Mouse (Mus musculus) small intestine, adult 2 months (tissue): ENCODE measurements at regions not wholly inside any gene's neighbourhood (a gene's known extent, or its start where the extent isn't known, plus 50 kb on each side); places are given as distances from the start of the nearest gene placed in this dataset.

Experiments
- H3K27ac ChIP-seq: fragments of 200-500 bp; 2 replicates; pipeline ENCODE4 v1.5.1; 2012; ENCODE audit warnings: low read depth, low read length, control low read depth, inconsistent platforms; ENCODE audit not compliant: insufficient read depth
- H3K27me3 ChIP-seq: fragments of 200-500 bp; 2 replicates; pipeline ENCODE4 v1.6.1; 2012; ENCODE audit warnings: mild to moderate bottlenecking, moderate library complexity, low read length, inconsistent platforms; ENCODE audit not compliant: control insufficient read depth, insufficient read depth
- H3K36me3 ChIP-seq: fragments of 200-500 bp; 2 replicates; pipeline ENCODE4 v1.6.1; 2012; ENCODE audit warnings: mild to moderate bottlenecking, low read length, control low read depth, inconsistent platforms; ENCODE audit not compliant: control insufficient read depth, insufficient read depth
- H3K4me1 ChIP-seq: fragments of 200-500 bp; 2 replicates; pipeline ENCODE4 v1.6.1; 2012; ENCODE audit warnings: low read length, inconsistent platforms, mixed read lengths; ENCODE audit not compliant: control insufficient read depth, insufficient read depth, insufficient read length
- H3K4me3 ChIP-seq: fragments of 200-500 bp; 2 replicates; pipeline ENCODE4 v1.5.1; 2012; ENCODE audit warnings: low read depth, mild to moderate bottlenecking, control low read depth, inconsistent platforms, low read length, moderate library complexity
- CTCF ChIP-seq: fragments of 200-500 bp; IDR thresholded peaks from 2 replicates; pipeline ENCODE4 v1.5.1; 2012; ENCODE audit warnings: low read depth, mild to moderate bottlenecking, control low read depth, inconsistent platforms, low read length, moderate library complexity, mixed read lengths; ENCODE audit not compliant: insufficient replicate concordance, insufficient read length; ENCODE audit errors: extremely low read depth
- POLR2A ChIP-seq: fragments of 200-500 bp; IDR thresholded peaks from 2 replicates; pipeline ENCODE4 v1.6.1; 2012; ENCODE audit warnings: low read depth, mild to moderate bottlenecking, control low read depth, inconsistent platforms, low read length, moderate library complexity
- WGBS: fragments of 180-500 bp; shearing (Covaris S2); methylation state at CpG from one replicate; pipeline ENCODE4 v1.1.7; 2018; 5-methylcytosine and 5-hydroxymethylcytosine counted together

GRCm38 (mm10) chr8:127894284-127894683, 464.1 kb upstream of the Nrp1 start:
- Histone ChIP-seq H3K4me1 (no peaks in the 10 kb centered on the region), H3K36me3 (no peaks in the 10 kb centered on the region), H3K27ac (no peak overlapping the region), H3K27me3 (no peaks in the 10 kb centered on the region; the same call in 1 of the 2 replicates), H3K4me3 (no peak overlapping the region)
- TF ChIP-seq POLR2A (no peak), CTCF (no peak)

- no peak overlapping the region for H3K4me3 ChIP-seq
- no peaks in the 10 kb centered on the region for H3K36me3 ChIP-seq
- H3K27me3 ChIP-seq, result no peaks in the 10 kb centered on the region
- WGBS, result 39% methylated on average over 5 of the region's 5 CpGs
- no peaks in the 10 kb centered on the region for H3K4me1 ChIP-seq
- TF ChIP-seq CTCF (no peak), POLR2A (no peak)
- no peak overlapping the region for H3K27ac ChIP-seq
These were observed 450.0 kb upstream of the Nrp1 start for GRCm38 (mm10) chr8:127908436-127908835.

GRCm38 (mm10) chr8:127909580-127909979, 448.8 kb upstream of the Nrp1 start:
- no peaks in the 10 kb centered on the region for H3K4me1 ChIP-seq
- no peaks in the 10 kb centered on the region for H3K27me3 ChIP-seq
- WGBS, result 42% methylated on average over 2 of the region's 2 CpGs
- no peaks in the 10 kb centered on the region for H3K36me3 ChIP-seq
- H3K4me3 ChIP-seq, result no peak overlapping the region
- TF ChIP-seq CTCF (no peak), POLR2A (no peak)
- no peak overlapping the region for H3K27ac ChIP-seq

- 63% methylated on average over 3 of the region's 3 CpGs for WGBS
These were observed 444.3 kb upstream of the Nrp1 start for GRCm38 (mm10) chr8:127914086-127914485.

GRCm38 (mm10) chr8:127914914-127915313, 443.5 kb upstream of the Nrp1 start:
- TF ChIP-seq CTCF, result no peak
- no peak for TF ChIP-seq POLR2A
- WGBS, result 59% methylated on average over 2 of the region's 2 CpGs

More at GRCm38 (mm10) chr8:127914086-127914485, 444.3 kb upstream of the Nrp1 start:
- no peaks in the 10 kb centered on the region for H3K27me3 ChIP-seq
- no peak overlapping the region for H3K27ac ChIP-seq
- TF ChIP-seq POLR2A (no peak), CTCF (no peak)
- no peaks in the 10 kb centered on the region for H3K36me3 ChIP-seq
- no peaks in the 10 kb centered on the region for H3K4me1 ChIP-seq
- H3K4me3 ChIP-seq, result no peak overlapping the region

GRCm38 (mm10) chr8:127915591-127916028, 442.8 kb upstream of the Nrp1 start:
- 60% methylated on average over 2 of the region's 2 CpGs for WGBS

More at GRCm38 (mm10) chr8:127914914-127915313, 443.5 kb upstream of the Nrp1 start:
- Histone ChIP-seq H3K27me3 (no peaks in the 10 kb centered on the region), H3K36me3 (no peaks in the 10 kb centered on the region), H3K27ac (no peak overlapping the region), H3K4me1 (no peaks in the 10 kb centered on the region), H3K4me3 (no peak overlapping the region)

GRCm38 (mm10) chr8:127921925-127922324, 436.5 kb upstream of the Nrp1 start:
- TF ChIP-seq POLR2A (no peak), CTCF (no peak)
- Histone ChIP-seq H3K36me3 (no peaks in the 10 kb centered on the region), H3K4me1 (no peaks in the 10 kb centered on the region), H3K4me3 (no peak overlapping the region), H3K27ac (no peak overlapping the region), H3K27me3 (no peaks in the 10 kb centered on the region)
- WGBS, result 84% methylated on average over 1 of the region's 1 CpGs

More at GRCm38 (mm10) chr8:127915591-127916028, 442.8 kb upstream of the Nrp1 start:
- H3K4me1 ChIP-seq, result no peaks in the 10 kb centered on the region
- no peak overlapping the region for H3K27ac ChIP-seq
- TF ChIP-seq POLR2A (no peak), CTCF (no peak)
- H3K36me3 ChIP-seq, result no peaks in the 10 kb centered on the region
- no peaks in the 10 kb centered on the region for H3K27me3 ChIP-seq
- no peak overlapping the region for H3K4me3 ChIP-seq
